Mouse (Mus musculus) inflammation-experienced regulatory T-cells, adult 6 months (primary cell): ENCODE results near the gene Gm7951. TPM values are rescaled to one million over a fixed set of nuclear protein-coding genes. Genes with fewer than 3 reads are reported as not detected.
"Not testable (repeated sequence)": the region's sequence is repeated elsewhere in the genome, so short reads cannot be mapped to it uniquely, and the experiment has no call there.

Experiments used
- ATAC-seq: one replicate; pipeline ENCODE4 v1.8.0; 2017
- polyA plus RNA-seq, 3 experiments: library from polyadenylated mRNA; unstranded; fragments of 100-300 nt; shearing (Covaris generic); gene quantifications; one replicate each; pipeline ENCODE4 v1.2.1; 2017

The Gm7951 gene
- not detected for polyA plus RNA-seq

- ATAC-seq, result not testable (repeated sequence)
Observed at GRCm38 (mm10) chr14:42117269-42117668, at the start of gene Gm7951. TSS of gene Gm7951 (minus strand) at chr14:42117369.

- ATAC-seq, result not testable (repeated sequence)
Observed at GRCm38 (mm10) chr14:42162522-42162921, 45.4 kb upstream of the Gm7951 start, which contains the start of gene Gm17027. TSS of gene Gm17027 (minus strand) at chr14:42162622.

GRCm38 (mm10) chr14:42134571-42134970, 17.4 kb upstream of the Gm7951 start:
- not testable (repeated sequence) for ATAC-seq

GRCm38 (mm10) chr14:42133806-42134205, 16.6 kb upstream of the Gm7951 start:
- ATAC-seq, result not testable (repeated sequence)

Other genes with a start within 250 kb of the Gm7951 start
- gene Gm7980, start 210.1 kb downstream of the Gm7951 start, polyA plus RNA-seq, result not detected
- not detected for gene 1700049E17Rik1, start 192.4 kb downstream of the Gm7951 start, polyA plus RNA-seq
- gene 1700024B05Rik, start 173.4 kb downstream of the Gm7951 start, polyA plus RNA-seq, result not detected
- not detected for gene Gm6401, start 149.4 kb downstream of the Gm7951 start, polyA plus RNA-seq
- gene Gm3543, start 134.0 kb downstream of the Gm7951 start, polyA plus RNA-seq, result not detected
- gene Gm17027, start 45.3 kb upstream of the Gm7951 start, polyA plus RNA-seq, result not detected
- gene Gm3573, start 73.4 kb upstream of the Gm7951 start, polyA plus RNA-seq, result not detected
- not detected for gene Gm17026, start 142.7 kb upstream of the Gm7951 start, polyA plus RNA-seq
- gene Gm9611, start 180.0 kb upstream of the Gm7951 start, polyA plus RNA-seq, result not detected
- not detected for gene Gm7995, start 192.8 kb upstream of the Gm7951 start, polyA plus RNA-seq